Mouse (Mus musculus) spleen, adult 2 months (tissue): ENCODE measurements around the gene Zfand2a. TPM values are rescaled to one million over a fixed set of nuclear protein-coding genes. Genes with fewer than 3 reads are reported as not detected.
A peak's percentile ranks its signal among the peaks of the same experiment; 100 is the strongest.

Experiments
- DNase-seq, 2 experiments: peaks; one replicate each; pipeline versions ENCODE4 v3.0.0 to v3.0.0-alpha.2; 2012 to 2021; ENCODE audit warnings: low spot score in 2 of 2, low read depth in 1 of 2
- H3K27ac ChIP-seq: fragments of 200-500 bp; 2 replicates; pipeline ENCODE4 v1.5.1; 2012; ENCODE audit warnings: low read length, inconsistent platforms; ENCODE audit not compliant: insufficient read depth
- H3K27me3 ChIP-seq: fragments of 200-500 bp; 2 replicates; pipeline ENCODE4 v1.6.1; 2012; ENCODE audit warnings: mild to moderate bottlenecking, moderate library complexity, low read length, inconsistent platforms; ENCODE audit not compliant: control insufficient read depth, insufficient read depth
- H3K36me3 ChIP-seq: fragments of 200-500 bp; 2 replicates; pipeline ENCODE4 v1.6.1; 2012; ENCODE audit warnings: mild to moderate bottlenecking, low read length, inconsistent platforms; ENCODE audit not compliant: control insufficient read depth, insufficient read depth
- H3K4me1 ChIP-seq: fragments of 200-500 bp; 2 replicates; pipeline ENCODE4 v1.6.1; 2011; ENCODE audit warnings: inconsistent platforms; ENCODE audit not compliant: control insufficient read depth, insufficient read depth, insufficient read length
- H3K4me3 ChIP-seq: fragments of 200-500 bp; 2 replicates; pipeline ENCODE4 v1.5.1; 2011; ENCODE audit warnings: mild to moderate bottlenecking, inconsistent platforms; ENCODE audit not compliant: insufficient read depth, insufficient read length; ENCODE audit errors: extremely low read depth
- CTCF ChIP-seq: fragments of 200-500 bp; IDR thresholded peaks from 2 replicates; pipeline ENCODE4 v1.5.1; 2011; ENCODE audit warnings: mild to moderate bottlenecking, inconsistent platforms; ENCODE audit not compliant: insufficient read depth, insufficient read length, insufficient replicate concordance; ENCODE audit errors: extremely low read depth
- POLR2A ChIP-seq: fragments of 200-500 bp; IDR thresholded peaks from 2 replicates; pipeline ENCODE4 v1.6.1; 2011; ENCODE audit warnings: low read depth, low read length, inconsistent platforms
- WGBS: fragments of 180-500 bp; shearing (Covaris S2); methylation state at CpG from one replicate; pipeline ENCODE4 v1.1.7; 2018; 5-methylcytosine and 5-hydroxymethylcytosine counted together
- polyA plus RNA-seq: library from polyadenylated mRNA; depleted of rRNA; stranded (reverse); fragments of >200 nt; gene quantifications from 2 replicates; pipeline ENCODE4 v1.2.3, GENCODE M21; 2012

Zfand2a gene
- polyA plus RNA-seq, 1 experiment, result 7.5 TPM

- WGBS, result 16% methylated on average over 17 of the region's 17 CpGs
- no peak overlapping the region for H3K27ac ChIP-seq
- H3K4me1 ChIP-seq, result no peaks in the 10 kb centered on the region
- no peak for TF ChIP-seq CTCF
- no peak for TF ChIP-seq POLR2A
- H3K36me3 ChIP-seq, result no peaks in the 10 kb centered on the region
- DNase-seq, result no peak
- no peak overlapping the region for H3K4me3 ChIP-seq
- no peaks in the 10 kb centered on the region for H3K27me3 ChIP-seq
Measured at GRCm38 (mm10) chr5:139510682-139511366, 26.5 kb upstream of the Zfand2a start.

GRCm38 (mm10) chr5:139506207-139506606 is 21.9 kb upstream of the Zfand2a start:
- no peak for TF ChIP-seq CTCF
- no peak for TF ChIP-seq POLR2A
- Histone ChIP-seq H3K4me3 (no peak overlapping the region), H3K27ac (no peak overlapping the region), H3K4me1 (no peaks in the 10 kb centered on the region), H3K36me3 (no peaks in the 10 kb centered on the region), H3K27me3 (no peaks in the 10 kb centered on the region; the same call in 1 of the 2 replicates)
- 30% methylated on average over 5 of the region's 5 CpGs for WGBS
- no peak for DNase-seq

GRCm38 (mm10) chr5:139505073-139505606 is 20.8 kb upstream of the Zfand2a start:
- 6% methylated on average over 14 of the region's 14 CpGs for WGBS
- Histone ChIP-seq H3K36me3 (no peaks in the 10 kb centered on the region), H3K27me3 (no peaks in the 10 kb centered on the region; the same call in 1 of the 2 replicates), H3K4me3 (no peak overlapping the region), H3K4me1 (no peaks in the 10 kb centered on the region), H3K27ac (no peak overlapping the region)
- TF ChIP-seq CTCF (peak; percentile 91; the same call in 1 of the 2 replicates), POLR2A (no peak)
- peak; percentile 42 to 72 for DNase-seq

DNA sequence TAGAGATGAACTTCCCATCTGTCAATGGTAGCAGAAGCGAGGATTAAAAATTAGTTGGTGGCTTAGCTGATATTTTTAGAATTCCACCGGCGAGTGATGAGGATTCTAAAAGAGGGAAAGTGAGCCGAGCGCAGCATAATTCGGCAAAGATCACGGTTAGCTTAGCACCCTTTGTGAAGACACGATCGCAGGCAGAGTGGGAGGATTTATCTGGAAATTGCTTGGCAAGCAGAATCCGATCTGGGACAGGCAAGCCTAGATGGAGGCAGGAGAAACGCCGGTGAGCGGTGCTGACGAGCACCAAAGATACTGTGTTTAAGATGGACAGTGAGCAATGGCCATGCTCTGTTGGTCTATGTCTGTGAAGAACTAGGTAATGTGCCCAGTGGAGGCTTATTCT is 17.9 kb upstream of the Zfand2a start:
- 87% methylated on average over 14 of the region's 14 CpGs for WGBS
- no peak for DNase-seq
- TF ChIP-seq CTCF (no peak), POLR2A (no peak)
- no peak overlapping the region for H3K4me3 ChIP-seq
- H3K27ac ChIP-seq, result no peak overlapping the region
- no peaks in the 10 kb centered on the region for H3K36me3 ChIP-seq
- no peaks in the 10 kb centered on the region; the same call in 1 of the 2 replicates for H3K27me3 ChIP-seq
- H3K4me1 ChIP-seq, result no peaks in the 10 kb centered on the region

DNA sequence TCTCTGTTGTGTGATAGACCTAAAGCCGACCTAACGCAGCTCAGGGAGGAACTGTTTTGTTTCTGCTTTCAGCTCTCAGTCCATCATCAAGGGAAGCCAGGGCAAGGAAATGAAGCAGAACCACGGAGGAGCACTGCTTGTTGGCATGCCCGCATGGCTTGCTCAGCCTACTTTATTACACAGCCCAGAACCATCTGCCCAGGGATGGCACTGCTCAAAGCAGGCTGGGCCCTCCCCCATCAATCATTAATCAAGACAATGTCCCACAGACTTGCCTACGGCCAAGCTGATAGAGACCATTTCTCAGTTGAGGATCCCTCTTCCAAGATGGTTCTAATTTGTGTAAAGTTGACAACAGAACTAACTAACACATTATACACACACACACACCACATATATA is 14.4 kb upstream of the Zfand2a start:
- DNase-seq, result no peak

DNA sequence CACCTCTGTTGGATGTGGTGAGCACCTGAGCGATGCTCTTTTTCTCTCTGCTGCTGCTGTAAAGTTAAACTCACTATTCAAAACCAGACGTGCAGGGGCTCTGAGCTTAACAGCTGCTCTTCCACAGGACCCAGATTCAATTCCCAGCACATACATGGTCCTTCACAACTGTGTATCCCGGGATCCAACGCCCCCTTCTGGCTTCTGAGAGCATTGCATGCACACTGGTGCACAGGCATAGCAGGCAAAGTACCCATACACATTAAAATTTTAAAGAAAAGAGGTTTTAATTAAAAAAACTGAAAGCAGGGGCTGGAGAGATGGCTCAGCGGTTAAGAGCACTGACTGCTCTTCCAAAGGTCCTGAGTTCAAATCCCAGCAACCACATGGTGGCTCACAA is 12.6 kb upstream of the Zfand2a start:
- no peaks in the 10 kb centered on the region for H3K27me3 ChIP-seq
- no peak overlapping the region for H3K27ac ChIP-seq
- 50% methylated on average over 5 of the region's 5 CpGs for WGBS
- H3K36me3 ChIP-seq, result no peaks in the 10 kb centered on the region
- no peak for DNase-seq
- no peaks in the 10 kb centered on the region for H3K4me1 ChIP-seq
- TF ChIP-seq POLR2A, result no peak
- no peak for TF ChIP-seq CTCF
- H3K4me3 ChIP-seq, result no peak overlapping the region

More for the DNA sequence above, 14.4 kb upstream of the Zfand2a start:
- 27% methylated on average over 5 of the region's 5 CpGs for WGBS
- no peaks in the 10 kb centered on the region for H3K4me1 ChIP-seq
- no peak for TF ChIP-seq POLR2A
- no peak for TF ChIP-seq CTCF
- no peak overlapping the region for H3K27ac ChIP-seq
- H3K4me3 ChIP-seq, result no peak overlapping the region
- no peaks in the 10 kb centered on the region for H3K27me3 ChIP-seq
- no peaks in the 10 kb centered on the region for H3K36me3 ChIP-seq

- no peak for DNase-seq
- no peak overlapping the region for H3K4me3 ChIP-seq
- no peaks in the 10 kb centered on the region for H3K36me3 ChIP-seq
- H3K4me1 ChIP-seq, result no peaks in the 10 kb centered on the region
- no peak for TF ChIP-seq CTCF
- no peak for TF ChIP-seq POLR2A
- 40% methylated on average over 22 of the region's 22 CpGs for WGBS
- no peaks in the 10 kb centered on the region for H3K27me3 ChIP-seq
- no peak overlapping the region for H3K27ac ChIP-seq
Measured at GRCm38 (mm10) chr5:139495019-139495669, 10.8 kb upstream of the Zfand2a start.
